Mouse (Mus musculus) forebrain, embryonic 11.5 days (tissue): ENCODE results near the gene Cr2. TPM values are rescaled to one million over a fixed set of nuclear protein-coding genes. Genes with fewer than 3 reads are reported as not detected.
"Not testable (repeated sequence)": the region's sequence is repeated elsewhere in the genome, so short reads cannot be mapped to it uniquely, and the experiment has no call there.

Experiments
- ATAC-seq: fragments of 200-750 bp; cut with Nextera tagmentation; replicated peaks from 2 replicates; pipeline ENCODE4 v1.8.0; 2017; ENCODE audit warnings: moderate TSS enrichment; ENCODE audit not compliant: low FRiP score
- DNase-seq: peaks from one replicate; pipeline ENCODE4 v3.0.0-alpha.2; 2017; ENCODE audit warnings: low spot score
- H3K27ac ChIP-seq: fragments of 300-500 bp; sonication (generic); 2 replicates; pipeline ENCODE4 v1.5.1; 2014; ENCODE audit warnings: low read depth, low read length
- H3K27me3 ChIP-seq: fragments of 300-500 bp; sonication (generic); 2 replicates; pipeline ENCODE4 v1.6.1; 2014; ENCODE audit warnings: mild to moderate bottlenecking, low read length, mixed read lengths; ENCODE audit not compliant: control insufficient read depth, insufficient read depth
- H3K36me3 ChIP-seq: fragments of 300-500 bp; sonication (generic); 2 replicates; pipeline ENCODE4 v1.6.1; 2014; ENCODE audit warnings: mild to moderate bottlenecking, low read length, moderate library complexity, mixed read lengths; ENCODE audit not compliant: control insufficient read depth, insufficient read depth
- H3K4me1 ChIP-seq: fragments of 300-500 bp; sonication (generic); replicated peaks from 2 replicates; pipeline ENCODE4 v1.6.1; 2014; ENCODE audit warnings: low read length, mixed read lengths; ENCODE audit not compliant: control insufficient read depth, insufficient read depth
- H3K4me2 ChIP-seq: fragments of 300-500 bp; sonication (generic); 2 replicates; pipeline ENCODE4 v1.6.1; 2014; ENCODE audit warnings: low read depth, mild to moderate bottlenecking, low read length, moderate library complexity, mixed read lengths; ENCODE audit not compliant: severe bottlenecking
- H3K4me3 ChIP-seq: fragments of 300-500 bp; sonication (generic); 2 replicates; pipeline ENCODE4 v1.5.1; 2014; ENCODE audit warnings: low read depth, low read length
- H3K9ac ChIP-seq: fragments of 300-500 bp; sonication (generic); 2 replicates; pipeline ENCODE4 v1.6.1; 2014; ENCODE audit warnings: low read length
- H3K9me3 ChIP-seq: fragments of 300-500 bp; sonication (generic); 2 replicates; pipeline ENCODE4 v1.6.1; 2016; ENCODE audit warnings: low read length, mixed read lengths; ENCODE audit not compliant: control insufficient read depth
- WGBS: fragments of 180-500 bp; shearing (Covaris S2); extraction: QIAGEN DNeasy Blood & Tissue Kit; methylation state at CpG from one replicate; pipeline ENCODE4 v1.1.7; 2014; 5-methylcytosine and 5-hydroxymethylcytosine counted together
- polyA plus RNA-seq: library from polyadenylated mRNA; unstranded; fragments of >200 nt; fragmentation: Nextera tagmentation; extraction: Ambion mirVana; gene quantifications from 2 replicates; pipeline ENCODE4 v1.2.1, GENCODE M21; 2014

Cr2 gene
- polyA plus RNA-seq = 0.56 and 0.67 TPM in 2 replicates

DNA sequence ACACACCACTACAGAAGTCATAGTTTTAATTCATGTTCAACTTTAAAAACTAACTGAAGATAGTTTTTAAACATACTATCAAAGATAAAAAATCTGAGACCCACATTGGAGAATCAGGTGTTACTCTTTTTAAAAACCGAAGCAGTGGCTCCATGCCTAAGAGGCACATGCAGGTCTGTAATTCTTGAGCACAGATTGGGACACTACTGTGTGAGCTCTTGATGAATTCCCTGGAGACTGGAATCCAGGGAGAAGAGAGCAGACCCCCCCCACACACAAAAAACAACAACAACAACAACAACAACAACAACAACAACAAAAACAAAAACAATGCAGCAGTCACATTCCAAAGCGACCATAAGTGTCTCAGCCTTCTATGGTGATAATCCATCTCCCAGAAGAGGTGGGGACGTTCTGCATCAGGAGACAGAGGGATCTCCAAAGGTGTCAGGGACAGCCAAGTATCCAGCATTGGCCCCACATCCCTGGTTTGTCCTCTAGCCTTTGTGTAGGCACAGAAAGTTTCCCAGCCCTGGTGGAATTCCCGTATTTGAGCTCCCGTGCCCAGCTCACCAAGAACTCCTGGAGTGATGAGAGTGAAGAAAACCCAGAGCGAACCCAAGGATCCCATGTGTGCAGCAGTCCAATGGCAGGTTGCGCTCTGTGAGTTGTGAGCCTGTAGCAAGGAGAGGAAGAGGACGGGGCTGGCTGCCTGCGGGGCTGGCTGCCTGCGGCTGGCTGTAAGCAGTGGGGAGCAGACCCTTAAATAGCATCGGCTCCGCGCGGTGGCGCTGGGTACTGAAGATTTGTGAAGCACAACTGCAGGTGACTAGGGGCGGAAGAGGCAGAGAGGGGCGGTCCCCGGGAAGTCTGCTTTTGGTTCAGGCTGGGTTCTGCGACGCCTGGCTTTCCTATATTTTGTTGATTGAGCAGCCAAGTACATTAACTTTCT is at the start of gene Cr2:
Cr2 (minus strand) TSS at position 737 of the 952 bp plus-strand sequence.
- 7% methylated on average over 20 of the region's 20 CpGs for WGBS
- H3K36me3 ChIP-seq = no peaks in the 10 kb centered on the region

DNA sequence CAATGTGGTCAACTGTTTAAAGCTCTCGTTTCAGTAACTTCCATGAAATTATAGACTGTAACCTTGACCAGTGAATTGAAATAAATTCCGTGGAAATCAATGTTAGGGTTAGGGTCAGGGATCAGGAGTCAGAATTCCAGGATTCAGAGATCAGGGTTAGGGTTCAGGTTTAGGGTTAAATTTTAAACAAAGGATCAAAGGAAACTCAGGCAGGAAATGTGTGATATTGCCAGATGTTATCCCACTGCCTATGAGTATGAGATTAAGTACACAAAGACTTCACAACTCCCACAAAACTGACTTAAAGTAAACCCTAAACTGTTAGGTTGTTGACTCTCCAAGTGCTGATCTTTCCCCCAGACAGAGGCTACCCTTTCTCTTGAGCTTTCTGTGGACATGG is 45.3 kb upstream of the Cr2 start:
- ATAC-seq (no peak), DNase-seq (no peak)
- Histone ChIP-seq H3K4me3 (no peak overlapping the region), H3K27me3 (no peaks in the 10 kb centered on the region), H3K36me3 (no peaks in the 10 kb centered on the region), H3K4me1 (no peaks in the 10 kb centered on the region), H3K27ac (no peak overlapping the region), H3K9ac (no peak overlapping the region), H3K4me2 (no peak overlapping the region), H3K9me3 (no peaks in the 10 kb centered on the region)
- WGBS = 52% methylated on average over 2 of the region's 2 CpGs

More for the DNA sequence above, at the start of gene Cr2:
- Histone ChIP-seq H3K4me1 (no peaks in the 10 kb centered on the region), H3K27ac (no peak within 1 kb of the TSS), H3K9me3 (no peaks in the 10 kb centered on the region), H3K4me2 (peak within 1 kb of the TSS; percentile 60), H3K27me3 (no peaks in the 10 kb centered on the region), H3K9ac (peak within 1 kb of the TSS; percentile 59), H3K4me3 (peak within 1 kb of the TSS; percentile 23)
- ATAC-seq (peak; percentile 99), DNase-seq (peak; percentile 88)

DNA sequence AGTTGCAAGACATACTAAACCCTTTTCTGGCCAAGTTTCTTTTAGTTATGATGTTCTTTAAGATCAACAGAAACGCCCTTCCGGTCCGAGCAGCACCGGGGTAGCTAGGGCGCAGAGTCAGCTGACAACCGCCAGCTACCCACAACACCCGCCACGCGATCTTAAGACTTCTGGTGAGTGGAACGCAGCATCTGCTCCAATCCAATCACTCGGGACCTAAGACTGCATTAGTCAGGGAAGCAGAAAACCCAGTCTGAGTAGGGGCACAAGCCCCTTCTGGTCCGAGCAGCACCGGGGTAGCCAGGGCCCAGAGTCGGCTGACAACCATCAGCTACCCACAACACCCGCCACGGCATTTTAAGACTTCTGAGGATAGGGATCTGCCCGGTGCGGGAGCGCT is 36.3 kb upstream of the Cr2 start:
- not testable (repeated sequence) for ATAC-seq, H3K4me2 ChIP-seq, H3K36me3 ChIP-seq, H3K9ac ChIP-seq, H3K27ac ChIP-seq, H3K4me1 ChIP-seq, DNase-seq, H3K27me3 ChIP-seq, H3K9me3 ChIP-seq, H3K4me3 ChIP-seq
- WGBS = 64% methylated on average over 19 of the region's 19 CpGs

DNA sequence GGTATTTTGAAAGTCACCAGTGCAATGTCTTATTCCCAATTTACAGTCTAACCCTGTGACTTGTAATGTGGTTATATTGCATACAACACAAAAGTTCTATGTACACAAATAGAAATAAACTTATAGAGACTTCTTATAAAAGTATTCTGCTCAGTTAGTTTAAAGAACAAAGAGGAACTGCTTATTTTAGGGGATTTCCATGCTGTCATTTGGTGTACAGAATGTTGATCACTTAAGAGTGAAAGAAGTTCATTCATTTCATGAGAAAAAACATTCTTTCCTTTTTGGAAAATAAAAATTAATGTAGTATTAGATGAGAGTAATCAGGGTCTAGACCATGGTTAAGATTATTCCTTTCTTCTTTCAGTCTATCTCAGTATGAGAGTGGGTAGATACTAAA is 8.2 kb upstream of the Cr2 start:
- Histone ChIP-seq H3K4me2 (no peak overlapping the region), H3K27ac (no peak overlapping the region)

DNA sequence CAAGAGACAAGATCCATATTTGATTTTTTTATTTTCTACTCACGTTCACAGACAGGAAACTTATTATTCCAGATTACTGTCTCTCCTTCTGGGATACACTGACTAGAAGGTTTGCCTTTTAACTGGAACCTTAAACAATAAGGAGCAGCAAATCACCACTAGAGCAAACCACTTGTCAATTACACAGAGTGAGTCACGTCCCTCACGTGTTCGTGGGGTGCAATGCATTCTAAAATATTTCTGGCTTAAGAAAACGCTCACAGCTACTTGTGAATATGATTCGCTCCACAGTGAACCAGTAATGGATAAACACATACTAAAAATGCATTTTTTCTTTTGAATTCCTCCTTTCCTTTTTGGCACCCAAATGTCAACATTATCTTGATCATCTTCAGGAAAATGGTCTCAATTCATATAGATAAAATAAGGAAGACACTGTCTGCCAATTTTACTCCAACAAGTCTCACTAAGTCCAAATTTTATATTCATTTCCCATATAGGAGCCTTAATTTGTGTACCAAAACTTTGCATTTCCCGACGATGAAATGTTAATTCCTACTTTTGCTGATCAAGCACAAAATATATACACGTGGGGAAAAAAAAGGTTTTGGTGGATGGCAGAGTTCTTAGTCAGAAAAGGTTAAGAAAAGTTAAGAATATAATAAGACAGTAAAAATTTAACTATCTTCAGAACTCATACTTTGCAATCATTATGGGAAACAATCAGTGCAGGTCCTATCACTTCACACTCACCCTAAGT is 11.3 kb downstream of the Cr2 start:
- no peak for ATAC-seq
- no peaks in the 10 kb centered on the region for H3K4me1 ChIP-seq

More for the DNA sequence above, 8.2 kb upstream of the Cr2 start:
- H3K9ac ChIP-seq = no peak overlapping the region
- H3K9me3 ChIP-seq = no peaks in the 10 kb centered on the region
- no peaks in the 10 kb centered on the region for H3K4me1 ChIP-seq
- H3K36me3 ChIP-seq = no peaks in the 10 kb centered on the region
- ATAC-seq = no peak
- H3K4me3 ChIP-seq = no peak overlapping the region
- H3K27me3 ChIP-seq = no peaks in the 10 kb centered on the region
- DNase-seq = no peak

DNA sequence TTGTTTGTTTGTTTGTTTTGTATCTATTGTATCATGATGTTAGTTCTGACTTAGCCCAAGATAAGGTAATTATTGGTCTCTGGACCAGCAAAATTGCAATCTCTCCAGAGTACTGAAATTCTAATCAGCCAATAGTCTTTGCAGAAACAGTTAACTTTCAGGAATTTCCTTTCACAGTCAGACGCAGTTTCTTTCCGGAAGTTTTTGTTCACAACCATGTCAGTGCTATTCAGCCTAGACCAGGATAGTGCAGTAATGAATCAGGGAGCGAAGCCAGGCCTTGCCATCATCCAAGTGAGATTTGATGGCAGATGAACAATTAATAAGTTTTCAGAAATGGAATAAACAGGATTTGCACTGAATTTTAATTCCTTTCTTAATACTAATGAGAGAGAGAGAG is 44.4 kb downstream of the Cr2 start:
- H3K4me3 ChIP-seq = no peak overlapping the region
- ATAC-seq (no peak), DNase-seq (no peak)
- 77% methylated on average over 3 of the region's 3 CpGs for WGBS
- no peaks in the 10 kb centered on the region for H3K27me3 ChIP-seq
- no peaks in the 10 kb centered on the region for H3K36me3 ChIP-seq
- no peak overlapping the region for H3K27ac ChIP-seq
- H3K4me2 ChIP-seq = no peak overlapping the region
- H3K9ac ChIP-seq = no peak overlapping the region
- H3K9me3 ChIP-seq = no peaks in the 10 kb centered on the region
- H3K4me1 ChIP-seq = no peaks in the 10 kb centered on the region; the same call in 1 of the 2 replicates

More for the DNA sequence above, 11.3 kb downstream of the Cr2 start:
- no peak for DNase-seq
- Histone ChIP-seq H3K4me3 (no peak overlapping the region), H3K4me2 (no peak overlapping the region), H3K36me3 (no peaks in the 10 kb centered on the region), H3K9ac (no peak overlapping the region), H3K27me3 (no peaks in the 10 kb centered on the region), H3K9me3 (no peaks in the 10 kb centered on the region), H3K27ac (no peak overlapping the region)
- 86% methylated on average over 9 of the region's 9 CpGs for WGBS

DNA sequence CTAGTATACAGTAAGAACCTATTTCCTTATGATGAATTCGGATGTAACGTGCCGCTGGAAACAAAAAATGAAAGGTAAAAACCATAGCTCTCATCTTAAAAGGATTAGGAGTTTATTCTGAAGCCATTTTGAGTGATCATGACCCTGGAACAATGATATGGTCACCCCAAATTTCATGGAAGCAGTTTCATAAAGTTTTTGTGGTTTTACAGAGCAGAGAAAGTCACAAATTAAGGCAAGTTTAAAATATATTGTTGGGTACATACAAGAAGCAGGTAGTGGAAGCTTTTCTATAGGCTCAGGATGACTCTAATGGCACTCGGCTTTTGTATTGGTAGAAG is 44.9 kb downstream of the Cr2 start:
- DNase-seq = no peak
- no peak for ATAC-seq
- Histone ChIP-seq H3K27ac (peak overlapping the region; percentile 86), H3K36me3 (no peaks in the 10 kb centered on the region), H3K4me1 (no peaks in the 10 kb centered on the region; the same call in 1 of the 2 replicates), H3K9ac (peak overlapping the region; percentile 84), H3K9me3 (no peaks in the 10 kb centered on the region), H3K4me2 (peak overlapping the region; percentile 48), H3K4me3 (peak overlapping the region; percentile 53), H3K27me3 (no peaks in the 10 kb centered on the region)
- 30% methylated on average over 4 of the region's 4 CpGs for WGBS

DNA sequence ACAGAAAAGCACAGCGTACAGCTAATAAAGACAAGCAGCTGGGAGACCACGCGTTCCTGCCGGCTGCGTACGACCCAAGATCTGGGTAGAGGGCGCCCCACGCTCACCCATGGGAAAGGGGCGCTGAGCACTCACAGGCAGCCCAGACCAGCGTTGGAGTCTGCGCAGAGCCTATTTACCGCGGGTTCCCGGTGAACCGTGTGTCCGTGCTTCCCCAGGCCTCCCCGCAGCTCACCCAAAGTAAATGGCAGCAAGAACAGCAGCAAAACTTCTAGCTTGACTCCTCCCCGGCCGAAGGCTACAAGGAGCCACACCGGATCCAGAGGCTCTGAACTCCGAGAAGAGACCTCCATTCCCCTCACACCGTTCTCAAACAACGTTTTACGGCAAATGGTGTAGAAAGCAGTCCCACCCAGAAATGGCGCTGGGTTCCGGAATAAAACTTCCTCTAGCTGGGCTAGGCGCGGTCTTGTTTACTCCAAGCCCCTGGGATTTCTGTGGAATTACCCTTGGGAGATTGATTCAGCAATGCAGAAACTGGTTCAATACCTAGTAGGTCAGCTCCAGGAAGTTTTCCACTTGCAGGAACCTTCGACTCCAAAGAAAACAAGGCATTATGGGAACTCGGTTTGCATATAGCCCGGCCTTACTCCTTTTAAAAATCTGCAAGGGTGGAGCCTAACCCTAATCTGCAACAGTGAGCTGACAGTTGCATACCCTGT is 45.4 kb downstream of the Cr2 start, which contains the start of gene Cr1l:
Cr1l (minus strand) TSS at position 634 of the 722 bp plus-strand sequence.
- Histone ChIP-seq H3K36me3 (no peaks in the 10 kb centered on the region), H3K9me3 (no peaks in the 10 kb centered on the region), H3K4me3 (peak within 1 kb of the TSS; percentile 53), H3K27me3 (no peaks in the 10 kb centered on the region), H3K4me2 (peak within 1 kb of the TSS; percentile 48), H3K9ac (peak within 1 kb of the TSS; percentile 84), H3K4me1 (no peaks in the 10 kb centered on the region; the same call in 1 of the 2 replicates), H3K27ac (peak within 1 kb of the TSS; percentile 86)
- under 1% methylated on average over 31 of the region's 31 CpGs for WGBS
- DNase-seq = peak; percentile 91
- ATAC-seq = peak; percentile 99
